Mouse (Mus musculus): ENCODE measurements around the gene Hectd4. TPM values are rescaled to one million over a fixed set of nuclear protein-coding genes. Genes with fewer than 3 reads are reported as not detected.
A peak's percentile ranks its signal among the peaks of the same experiment; 100 is the strongest.
"Not testable (repeated sequence)": the region's sequence is repeated elsewhere in the genome, so short reads cannot be mapped to it uniquely, and the experiment has no call there.

The Hectd4 gene
- polyA plus RNA-seq, 1 experiment: 8.6 TPM

DNA sequence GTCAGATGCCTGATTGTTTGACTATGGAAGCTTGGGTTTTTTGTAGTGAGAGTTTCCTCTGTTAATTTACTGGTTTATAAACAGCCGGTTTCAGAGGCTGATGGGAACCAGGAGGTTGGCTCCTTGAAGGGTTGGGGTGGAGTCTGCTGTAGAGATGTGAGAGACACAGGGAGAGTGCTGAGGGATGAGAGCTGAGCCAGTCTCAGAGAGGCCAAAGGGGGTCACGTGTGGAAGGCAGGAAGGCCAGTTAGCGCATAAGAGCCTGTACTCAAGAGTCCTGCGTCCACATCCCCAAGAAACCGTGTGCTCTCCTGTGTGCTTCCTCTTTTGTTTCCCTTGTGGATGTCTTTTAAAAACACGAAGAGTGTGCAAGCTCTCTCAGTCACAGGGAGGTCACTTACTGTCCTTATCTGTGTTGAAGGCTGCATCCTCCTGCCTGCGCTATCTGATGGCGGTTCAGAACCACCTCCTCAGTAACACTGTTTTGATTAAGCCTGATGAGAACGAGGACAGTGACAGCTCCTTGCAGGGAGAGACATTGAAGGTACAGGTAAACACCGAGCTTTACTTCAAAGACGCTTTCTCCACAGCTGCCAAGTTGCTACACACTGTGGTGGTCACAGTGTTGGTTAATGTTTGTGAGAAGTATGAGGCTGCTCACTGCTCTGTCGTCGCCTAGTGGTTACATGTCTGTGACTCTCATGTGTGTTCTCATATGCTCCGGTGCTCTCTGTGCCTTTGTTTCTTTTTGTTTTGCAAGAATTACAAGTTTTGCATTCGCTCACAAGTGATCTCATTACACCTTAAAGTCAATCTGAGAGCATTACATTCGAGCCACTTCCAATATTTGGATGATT lies 72.5 kb downstream of the Hectd4 start:
- TF ChIP-seq GATA1 (IDR thresholded peaks at IDR 0.05; ENCODE audit: borderline replicate concordance, low read length): no peak
- no peak for TF ChIP-seq FLI1 (IDR thresholded peaks at IDR 0.05; ENCODE audit: low read length)
- Histone ChIP-seq H3K9me3 (no peaks in the 10 kb centered on the region), H3K4me3 (replicated peaks) (no peak overlapping the region), H3K27me3 (replicated peaks) (no peaks in the 10 kb centered on the region), H3K4me1 (peaks cover 48% of the 10 kb centered on the region), H3K36me3 (replicated peaks; ENCODE audit: low read length) (peaks cover 97% of the 10 kb centered on the region)

DNA sequence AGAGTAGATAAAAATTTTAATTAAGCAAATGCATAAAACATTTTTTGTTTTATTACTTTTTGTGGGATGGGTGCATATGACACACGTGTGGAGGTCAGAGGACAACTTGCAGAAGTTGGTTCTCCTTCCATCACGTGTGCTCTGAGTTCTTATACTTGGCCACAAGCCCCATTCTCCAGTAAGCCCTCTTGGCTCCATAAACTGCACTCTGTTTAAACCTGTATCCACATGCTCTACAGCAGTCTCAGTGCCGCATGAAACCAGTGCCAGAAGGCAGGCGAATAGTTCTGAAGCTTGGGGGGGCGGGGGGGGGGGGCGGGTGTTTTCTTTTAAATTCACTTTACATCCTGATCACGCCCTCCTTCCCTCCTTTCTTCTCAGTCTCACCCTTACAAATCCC lies 85.0 kb downstream of the Hectd4 start:
- H3K4me3 ChIP-seq (replicated peaks): no peak overlapping the region
- H3K27me3 ChIP-seq (replicated peaks): no peaks in the 10 kb centered on the region
- peaks cover 100% of the 10 kb centered on the region for H3K36me3 ChIP-seq (replicated peaks; ENCODE audit: low read length)
- no peaks in the 10 kb centered on the region; the same call in 1 of the 2 replicates for H3K4me1 ChIP-seq
- TF ChIP-seq GATA1 (IDR thresholded peaks at IDR 0.05; ENCODE audit: borderline replicate concordance, low read length): no peak
- TF ChIP-seq FLI1 (IDR thresholded peaks at IDR 0.05; ENCODE audit: low read length): no peak
- H3K9me3 ChIP-seq: no peaks in the 10 kb centered on the region

DNA sequence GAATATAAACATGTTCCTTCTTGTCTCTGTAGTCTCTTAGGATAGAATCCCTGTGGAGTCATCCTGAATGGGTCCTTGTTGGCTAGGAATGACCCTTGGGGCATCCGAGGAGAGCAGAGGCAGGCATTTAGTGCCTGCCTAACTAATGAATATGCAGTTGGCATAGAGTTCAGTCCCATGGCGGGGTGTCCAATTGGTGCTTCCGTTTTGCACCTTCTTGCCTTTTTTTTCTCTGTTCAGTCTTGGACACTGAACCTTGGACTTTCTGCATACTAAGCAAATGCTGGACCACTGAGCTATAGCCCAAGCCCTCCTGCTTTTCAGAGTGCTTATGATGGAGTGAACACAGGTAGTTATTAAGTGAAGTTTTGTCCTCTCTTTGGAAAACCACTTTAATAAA lies 87.6 kb downstream of the Hectd4 start:
- Histone ChIP-seq H3K4me3 (replicated peaks) (no peak overlapping the region), H3K9me3 (no peaks in the 10 kb centered on the region), H3K36me3 (replicated peaks; ENCODE audit: low read length) (peaks cover 100% of the 10 kb centered on the region), H3K27me3 (replicated peaks) (no peaks in the 10 kb centered on the region), H3K4me1 (no peaks in the 10 kb centered on the region)
- TF ChIP-seq GATA1 (IDR thresholded peaks at IDR 0.05; ENCODE audit: borderline replicate concordance, low read length): no peak
- no peak for TF ChIP-seq FLI1 (IDR thresholded peaks at IDR 0.05; ENCODE audit: low read length)

GRCm38 (mm10) chr5:121311576-121311975 lies 91.6 kb downstream of the Hectd4 start:
- Histone ChIP-seq H3K36me3 (replicated peaks; ENCODE audit: low read length) (peaks cover 100% of the 10 kb centered on the region), H3K4me3 (replicated peaks) (no peak overlapping the region), H3K9me3 (no peaks in the 10 kb centered on the region), H3K27me3 (replicated peaks) (no peaks in the 10 kb centered on the region), H3K4me1 (no peaks in the 10 kb centered on the region)
- TF ChIP-seq FLI1 (IDR thresholded peaks at IDR 0.05; ENCODE audit: low read length) (no peak), GATA1 (IDR thresholded peaks at IDR 0.05; ENCODE audit: borderline replicate concordance, low read length) (no peak)

DNA sequence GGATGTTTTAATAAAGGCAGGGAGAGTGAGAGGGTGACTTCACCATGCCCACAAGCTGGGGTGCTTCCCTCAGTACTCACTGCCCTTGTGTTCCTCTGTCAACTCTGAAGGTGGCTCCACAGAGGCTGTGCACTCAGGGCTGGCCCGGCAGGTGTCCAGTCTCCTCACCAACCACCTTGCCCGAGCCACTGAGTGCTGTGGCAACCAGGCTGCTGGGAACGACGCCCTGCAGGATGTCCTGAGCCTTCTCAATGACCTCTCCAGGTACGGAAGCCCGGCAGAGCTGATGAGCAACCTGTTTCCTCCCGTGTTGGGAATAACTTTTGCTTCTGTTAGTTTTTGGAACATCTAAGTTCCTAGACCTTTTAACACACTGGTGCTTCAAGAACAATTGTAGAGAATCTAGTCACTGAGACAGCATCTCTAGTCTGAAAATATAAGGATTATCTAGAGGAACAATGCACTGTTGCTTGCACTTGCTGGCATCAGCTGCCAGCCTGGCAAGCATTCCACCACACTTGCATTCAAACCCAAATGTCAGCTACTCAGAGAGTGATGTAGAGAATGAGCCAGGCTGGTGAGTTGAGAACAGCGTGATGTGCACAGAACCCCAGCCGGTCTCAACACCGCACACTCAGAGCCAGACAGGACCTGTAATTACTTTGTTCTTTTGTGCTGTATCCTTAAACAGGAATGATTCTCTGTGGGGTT lies 93.9 kb downstream of the Hectd4 start:
- H3K36me3 ChIP-seq (replicated peaks; ENCODE audit: low read length): peaks cover 100% of the 10 kb centered on the region
- H3K4me1 ChIP-seq: peaks cover 3% of the 10 kb centered on the region; the same call in 1 of the 2 replicates
- H3K9me3 ChIP-seq: no peaks in the 10 kb centered on the region
- no peaks in the 10 kb centered on the region for H3K27me3 ChIP-seq (replicated peaks)
- H3K4me3 ChIP-seq (replicated peaks): no peak overlapping the region
- TF ChIP-seq FLI1 (IDR thresholded peaks at IDR 0.05; ENCODE audit: low read length) (no peak), GATA1 (IDR thresholded peaks at IDR 0.05; ENCODE audit: borderline replicate concordance, low read length) (no peak)

- Histone ChIP-seq H3K27me3 (replicated peaks) (no peaks in the 10 kb centered on the region), H3K36me3 (replicated peaks; ENCODE audit: low read length) (peaks cover 94% of the 10 kb centered on the region), H3K4me3 (replicated peaks) (no peak overlapping the region), H3K4me1 (peaks cover 60% of the 10 kb centered on the region), H3K9me3 (no peaks in the 10 kb centered on the region)
- TF ChIP-seq GATA1 (IDR thresholded peaks at IDR 0.05; ENCODE audit: borderline replicate concordance, low read length) (no peak), FLI1 (IDR thresholded peaks at IDR 0.05; ENCODE audit: low read length) (no peak)
Measured at GRCm38 (mm10) chr5:121326079-121326805, 106.2 kb downstream of the Hectd4 start.

- Histone ChIP-seq H3K9me3 (no peaks in the 10 kb centered on the region), H3K4me3 (replicated peaks) (peak overlapping the region; percentile 23), H3K36me3 (replicated peaks; ENCODE audit: low read length) (peaks cover 92% of the 10 kb centered on the region), H3K27me3 (replicated peaks) (no peaks in the 10 kb centered on the region), H3K4me1 (peaks cover 46% of the 10 kb centered on the region)
- TF ChIP-seq GATA1 (IDR thresholded peaks at IDR 0.05; ENCODE audit: borderline replicate concordance, low read length) (no peak), FLI1 (IDR thresholded peaks at IDR 0.05; ENCODE audit: low read length) (no peak)
Measured at GRCm38 (mm10) chr5:121329333-121330058, 109.5 kb downstream of the Hectd4 start.

DNA sequence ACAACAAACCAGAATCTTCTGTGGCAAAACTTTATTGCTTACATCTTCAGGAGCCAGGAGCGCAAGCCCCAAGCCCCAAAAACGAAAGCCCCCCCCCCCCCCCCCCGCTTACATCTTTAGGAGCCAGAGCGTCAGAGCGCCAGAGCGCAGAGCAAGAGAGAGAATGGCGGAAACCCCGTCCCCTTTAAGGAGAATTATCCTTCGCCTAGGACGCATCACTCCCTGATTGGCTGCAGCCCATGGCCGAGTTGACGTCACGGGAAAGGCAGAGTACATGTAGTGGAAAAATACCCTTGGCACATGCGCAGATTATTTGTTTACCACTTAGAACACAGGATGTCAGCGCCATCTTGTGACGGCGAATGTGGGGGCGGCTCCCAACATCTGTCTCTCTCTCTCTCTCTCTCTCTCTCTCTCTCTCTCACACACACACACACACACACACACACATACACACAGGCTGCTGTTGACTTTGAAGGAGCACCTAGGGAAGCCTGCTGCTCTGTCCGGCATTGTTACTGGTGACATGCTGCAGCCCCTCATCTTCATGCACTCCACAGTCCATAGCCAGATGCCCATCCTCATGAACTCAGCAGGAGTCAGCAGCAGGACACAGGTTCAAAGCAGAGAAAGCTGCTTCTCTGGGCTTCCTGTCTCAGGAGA lies 110.3 kb downstream of the Hectd4 start:
- H3K27me3 ChIP-seq (replicated peaks); H3K9me3 ChIP-seq; H3K4me3 ChIP-seq (replicated peaks): not testable (repeated sequence)
- peaks cover 92% of the 10 kb centered on the region for H3K36me3 ChIP-seq (replicated peaks; ENCODE audit: low read length)
- H3K4me1 ChIP-seq: peaks cover 49% of the 10 kb centered on the region

- H3K4me1 ChIP-seq: peaks cover 46% of the 10 kb centered on the region
- no peak overlapping the region for H3K4me3 ChIP-seq (replicated peaks)
- H3K9me3 ChIP-seq: no peaks in the 10 kb centered on the region
- TF ChIP-seq GATA1 (IDR thresholded peaks at IDR 0.05; ENCODE audit: borderline replicate concordance, low read length) (no peak), FLI1 (IDR thresholded peaks at IDR 0.05; ENCODE audit: low read length) (no peak)
- no peaks in the 10 kb centered on the region for H3K27me3 ChIP-seq (replicated peaks)
- peaks cover 92% of the 10 kb centered on the region for H3K36me3 ChIP-seq (replicated peaks; ENCODE audit: low read length)
Measured at GRCm38 (mm10) chr5:121331731-121332130, 111.7 kb downstream of the Hectd4 start.

Data from megakaryocyte, embryonic 14.5 days (primary cell).